Mouse (Mus musculus) embryonic facial prominence, embryonic 13.5 days (tissue): Measurements from ENCODE around the gene Etv3. TPM values are rescaled to one million over a fixed set of nuclear protein-coding genes. Genes with fewer than 3 reads are reported as not detected.
A peak's percentile ranks its signal among the peaks of the same experiment; 100 is the strongest.
"Not testable (repeated sequence)": the region's sequence is repeated elsewhere in the genome, so short reads cannot be mapped to it uniquely, and the experiment has no call there.

Experiments used
- ATAC-seq: fragments of 200-750 bp; cut with Nextera tagmentation; 2 replicates; pipeline ENCODE4 v1.8.0; 2017; ENCODE audit warnings: low read depth; ENCODE audit not compliant: insufficient number of reproducible peaks, insufficient read depth, low FRiP score, low TSS enrichment
- H3K27ac ChIP-seq: fragments of 300-500 bp; sonication (generic); 2 replicates; pipeline ENCODE4 v1.5.1; 2015; ENCODE audit warnings: moderate library complexity, mild to moderate bottlenecking, inconsistent platforms
- H3K27me3 ChIP-seq: fragments of 300-500 bp; sonication (generic); 2 replicates; pipeline ENCODE4 v1.6.1; 2015; ENCODE audit warnings: mild to moderate bottlenecking, inconsistent platforms
- H3K36me3 ChIP-seq: fragments of 300-500 bp; sonication (generic); 2 replicates; pipeline ENCODE4 v1.6.1; 2015; ENCODE audit warnings: mild to moderate bottlenecking, inconsistent platforms
- H3K4me1 ChIP-seq: fragments of 300-500 bp; sonication (generic); 2 replicates; pipeline ENCODE4 v1.6.1; 2015; ENCODE audit warnings: inconsistent platforms
- H3K4me2 ChIP-seq: fragments of 300-500 bp; sonication (generic); 2 replicates; pipeline ENCODE4 v1.6.1; 2015; ENCODE audit warnings: moderate library complexity, mild to moderate bottlenecking, inconsistent platforms
- H3K4me3 ChIP-seq: fragments of 300-500 bp; sonication (generic); 2 replicates; pipeline ENCODE4 v1.5.1; 2015; ENCODE audit warnings: mild to moderate bottlenecking, inconsistent platforms
- H3K9ac ChIP-seq: fragments of 300-500 bp; sonication (generic); 2 replicates; pipeline ENCODE4 v1.6.1; 2015; ENCODE audit warnings: mild to moderate bottlenecking, inconsistent platforms
- H3K9me3 ChIP-seq: fragments of 300-500 bp; sonication (generic); 2 replicates; pipeline ENCODE4 v1.6.1; 2016; ENCODE audit warnings: inconsistent platforms
- WGBS: fragments of 180-500 bp; shearing (Covaris S2); methylation state at CpG from one replicate; pipeline ENCODE4 v1.1.7; 2015; ENCODE audit warnings: mixed read lengths; 5-methylcytosine and 5-hydroxymethylcytosine counted together
- polyA plus RNA-seq: library from polyadenylated mRNA; unstranded; fragments of >200 nt; fragmentation: Nextera tagmentation; extraction: Ambion mirVana; gene quantifications from 2 replicates; pipeline ENCODE4 v1.2.1, GENCODE M21; 2015

Gene Etv3
- polyA plus RNA-seq: 19.6 and 19.8 TPM in 2 replicates

GRCm38 (mm10) chr3:87525043-87525836 is at the start of gene Etv3:
Etv3 (plus strand) TSS chr3:87525407.
- Histone ChIP-seq H3K4me2 (peak within 1 kb of the TSS; percentile 90), H3K27ac (peak within 1 kb of the TSS; percentile 85), H3K4me3 (peak within 1 kb of the TSS; percentile 98), H3K4me1 (peaks cover 18% of the 10 kb centered on the region), H3K36me3 (peaks cover 32% of the 10 kb centered on the region), H3K9me3 (no peaks in the 10 kb centered on the region), H3K27me3 (no peaks in the 10 kb centered on the region), H3K9ac (peak within 1 kb of the TSS; percentile 99)
- peak; percentile 84 for ATAC-seq
- WGBS: 5% methylated on average over 64 of the region's 64 CpGs

GRCm38 (mm10) chr3:87477948-87478347 is 47.3 kb upstream of the Etv3 start:
- H3K4me1 ChIP-seq, H3K36me3 ChIP-seq, H3K4me3 ChIP-seq, H3K4me2 ChIP-seq, H3K9me3 ChIP-seq, H3K9ac ChIP-seq, H3K27me3 ChIP-seq, ATAC-seq, H3K27ac ChIP-seq: not testable (repeated sequence)
- WGBS: 87% methylated on average over 3 of the region's 3 CpGs

- H3K27me3 ChIP-seq, H3K4me3 ChIP-seq, H3K9me3 ChIP-seq, H3K4me2 ChIP-seq, H3K9ac ChIP-seq, H3K4me1 ChIP-seq, ATAC-seq, H3K36me3 ChIP-seq, H3K27ac ChIP-seq: not testable (repeated sequence)
- whole genome bisulfite sequencing: 80% methylated on average over 6 of the region's 6 CpGs
These were observed 46.6 kb upstream of the Etv3 start for GRCm38 (mm10) chr3:87478596-87478995.

GRCm38 (mm10) chr3:87479230-87479629 is 46.0 kb upstream of the Etv3 start:
- not testable (repeated sequence) for H3K9ac ChIP-seq, H3K36me3 ChIP-seq, H3K9me3 ChIP-seq, H3K27ac ChIP-seq, H3K4me2 ChIP-seq, H3K27me3 ChIP-seq, ATAC-seq, H3K4me1 ChIP-seq, H3K4me3 ChIP-seq

- Histone ChIP-seq H3K4me3 (no peak overlapping the region), H3K36me3 (no peaks in the 10 kb centered on the region), H3K27ac (no peak overlapping the region), H3K9me3 (no peaks in the 10 kb centered on the region), H3K4me2 (no peak overlapping the region), H3K27me3 (no peaks in the 10 kb centered on the region), H3K9ac (no peak overlapping the region), H3K4me1 (no peaks in the 10 kb centered on the region)
- 84% methylated on average over 4 of the region's 4 CpGs for WGBS
- ATAC-seq: no peak
These were observed 37.8 kb upstream of the Etv3 start for GRCm38 (mm10) chr3:87487392-87487791.

- Histone ChIP-seq H3K36me3 (no peaks in the 10 kb centered on the region), H3K27ac (no peak overlapping the region), H3K9me3 (no peaks in the 10 kb centered on the region), H3K27me3 (no peaks in the 10 kb centered on the region), H3K4me2 (no peak overlapping the region), H3K4me1 (no peaks in the 10 kb centered on the region), H3K4me3 (no peak overlapping the region), H3K9ac (no peak overlapping the region)
- WGBS: 63% methylated on average over 2 of the region's 2 CpGs
- ATAC-seq: no peak
These were observed 37.3 kb upstream of the Etv3 start for GRCm38 (mm10) chr3:87487911-87488310.

- H3K4me2 ChIP-seq: no peak overlapping the region
- 80% methylated on average over 9 of the region's 9 CpGs for WGBS
- no peaks in the 10 kb centered on the region for H3K36me3 ChIP-seq
- H3K4me3 ChIP-seq: no peak overlapping the region
- H3K27ac ChIP-seq: no peak overlapping the region
- no peaks in the 10 kb centered on the region for H3K9me3 ChIP-seq
- peaks cover 8% of the 10 kb centered on the region; the same call in 1 of the 2 replicates for H3K27me3 ChIP-seq
- no peak for ATAC-seq
- H3K4me1 ChIP-seq: peaks cover 7% of the 10 kb centered on the region; the same call in 1 of the 2 replicates
- no peak overlapping the region for H3K9ac ChIP-seq
These were observed 26.9 kb upstream of the Etv3 start for GRCm38 (mm10) chr3:87498266-87498665.

GRCm38 (mm10) chr3:87499072-87499471 is 26.1 kb upstream of the Etv3 start:
- H3K4me3 ChIP-seq: no peak overlapping the region
- ATAC-seq: no peak
- no peaks in the 10 kb centered on the region for H3K36me3 ChIP-seq
- H3K4me2 ChIP-seq: no peak overlapping the region
- peaks cover 7% of the 10 kb centered on the region; the same call in 1 of the 2 replicates for H3K4me1 ChIP-seq
- no peak overlapping the region for H3K27ac ChIP-seq
- 6% methylated on average over 3 of the region's 3 CpGs for WGBS
- H3K9me3 ChIP-seq: no peaks in the 10 kb centered on the region
- H3K27me3 ChIP-seq: peaks cover 8% of the 10 kb centered on the region; the same call in 1 of the 2 replicates
- H3K9ac ChIP-seq: no peak overlapping the region

- no peak overlapping the region for H3K27ac ChIP-seq
- no peak overlapping the region for H3K4me2 ChIP-seq
- peaks cover 7% of the 10 kb centered on the region; the same call in 1 of the 2 replicates for H3K4me1 ChIP-seq
- H3K27me3 ChIP-seq: peaks cover 8% of the 10 kb centered on the region; the same call in 1 of the 2 replicates
- no peaks in the 10 kb centered on the region for H3K36me3 ChIP-seq
- WGBS: 69% methylated on average over 24 of the region's 24 CpGs
- no peak for ATAC-seq
- no peaks in the 10 kb centered on the region for H3K9me3 ChIP-seq
- 0 out of 2 replicates have a peak overlapping the region, but pooled peaks have one; percentile 36 for H3K9ac ChIP-seq
- H3K4me3 ChIP-seq: no peak overlapping the region
These were observed 24.8 kb upstream of the Etv3 start for GRCm38 (mm10) chr3:87500088-87501055.

GRCm38 (mm10) chr3:87501151-87501550 is 24.1 kb upstream of the Etv3 start:
- Histone ChIP-seq H3K9me3 (no peaks in the 10 kb centered on the region), H3K9ac (0 out of 2 replicates have a peak overlapping the region, but pooled peaks have one; percentile 36), H3K27ac (no peak overlapping the region), H3K4me2 (no peak overlapping the region), H3K27me3 (peaks cover 8% of the 10 kb centered on the region; the same call in 1 of the 2 replicates), H3K36me3 (no peaks in the 10 kb centered on the region), H3K4me1 (peaks cover 7% of the 10 kb centered on the region; the same call in 1 of the 2 replicates), H3K4me3 (no peak overlapping the region)
- WGBS: 58% methylated on average over 8 of the region's 8 CpGs
- no peak for ATAC-seq

GRCm38 (mm10) chr3:87502771-87503170 is 22.4 kb upstream of the Etv3 start:
- 86% methylated on average over 6 of the region's 6 CpGs for WGBS
- H3K27ac ChIP-seq: no peak overlapping the region
- ATAC-seq: no peak
- H3K4me2 ChIP-seq: no peak overlapping the region
- H3K4me1 ChIP-seq: peaks cover 7% of the 10 kb centered on the region; the same call in 1 of the 2 replicates
- H3K4me3 ChIP-seq: no peak overlapping the region
- peaks cover 8% of the 10 kb centered on the region; the same call in 1 of the 2 replicates for H3K27me3 ChIP-seq
- H3K36me3 ChIP-seq: no peaks in the 10 kb centered on the region
- H3K9ac ChIP-seq: no peak overlapping the region
- no peaks in the 10 kb centered on the region for H3K9me3 ChIP-seq
